ENCODE assay signal across 9 mouse cellular contexts in the genomic region with DNA sequence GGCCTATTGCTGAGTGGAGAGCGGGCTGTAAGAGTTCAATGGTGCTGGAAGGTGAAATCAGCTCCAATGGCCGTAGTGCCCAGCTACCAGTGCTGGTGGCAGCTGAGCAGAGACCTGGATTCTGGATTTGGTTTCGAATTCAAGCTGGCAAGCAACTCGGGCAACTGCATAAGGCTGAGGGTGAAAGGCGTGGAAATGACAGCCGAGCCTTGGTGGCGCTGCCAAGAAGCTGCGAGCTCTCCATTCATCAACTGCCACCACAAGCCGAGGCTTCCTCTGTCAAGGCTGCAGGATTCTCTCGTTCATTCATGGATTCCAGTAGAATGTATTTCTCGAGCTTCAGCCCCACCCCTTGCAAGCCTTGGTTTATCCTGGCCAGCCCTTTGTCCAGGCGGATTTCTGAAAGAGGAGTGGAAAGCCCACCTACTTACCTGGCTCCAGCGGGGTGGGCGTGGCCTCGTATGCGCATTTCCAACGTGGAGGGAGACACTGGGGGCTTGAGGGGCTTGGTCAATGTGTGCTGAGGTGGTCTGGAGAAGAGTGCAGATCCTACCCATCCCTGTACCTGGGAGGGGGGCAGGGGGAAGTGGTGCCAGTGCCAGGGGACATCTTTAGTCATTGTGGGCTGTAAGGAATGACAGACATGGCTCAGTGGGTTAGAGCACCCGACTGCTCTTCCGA. TPM values are rescaled to one million over a fixed set of nuclear protein-coding genes. Genes with fewer than 3 reads are reported as not detected.
DNase-seq lines count a peak whose midpoint lies in the region; ATAC-seq and TF ChIP-seq lines count a peak whose summit lies in the region.
"Had no signal": no experiment of that assay in that cellular context is flagged by ENCODE, and none has a peak within 500 bp of the region (broad histone marks: within the 10 kb centered on the region; RNA-seq: fewer than 3 reads in every experiment).

No protein-coding gene starts in this region.

- H3K27me3 ChIP-seq in lung, embryonic 16.5 days (ENCODE audit: control insufficient read depth, insufficient read depth, low read depth, low read length), result no peaks in the 10 kb centered on the region
- H3K27me3 ChIP-seq in liver, embryonic 12.5 days (replicated peaks), result peaks cover 88% of the 10 kb centered on the region
- peaks cover 43% of the 10 kb centered on the region for H3K27me3 ChIP-seq in limb, embryonic 10.5 days (ENCODE audit: low read depth, poor library complexity, severe bottlenecking)

- H3K9ac ChIP-seq in lung, embryonic 16.5 days (ENCODE audit: low read length), result no peak overlapping the region
- H3K9ac ChIP-seq in liver, embryonic 12.5 days, result no peak overlapping the region
- H3K9ac ChIP-seq: embryonic facial prominence, embryonic 15.5 days had no signal

- no peak overlapping the region for H3K27ac ChIP-seq in lung, embryonic 16.5 days (ENCODE audit: low read length)
- H3K27ac ChIP-seq in liver, embryonic 12.5 days, result no peak overlapping the region
- no peak overlapping the region for H3K27ac ChIP-seq in limb, embryonic 10.5 days
- H3K27ac ChIP-seq: embryonic facial prominence, embryonic 15.5 days had no signal

- H3K9me3 ChIP-seq in lung, embryonic 16.5 days (ENCODE audit: control insufficient read depth, low read length), result no peaks in the 10 kb centered on the region
- H3K9me3 ChIP-seq in liver, embryonic 12.5 days (replicated peaks), result no peaks in the 10 kb centered on the region
- H3K9me3 ChIP-seq in limb, embryonic 10.5 days (replicated peaks), result no peaks in the 10 kb centered on the region
- H3K9me3 ChIP-seq: embryonic facial prominence, embryonic 15.5 days had no signal

- peak; percentile 34; the same call in 1 of the 2 replicates for ATAC-seq in lung, embryonic 16.5 days (ENCODE audit: low read depth)
- ATAC-seq in liver, embryonic 12.5 days, result no peak

- H3K4me3 ChIP-seq in lung, embryonic 16.5 days (ENCODE audit: low read length), result no peak overlapping the region
- no peak overlapping the region for H3K4me3 ChIP-seq in lung, adult 2 months (replicated peaks; ENCODE audit: extremely low read depth, low read depth, low read length)
- no peak overlapping the region for H3K4me3 ChIP-seq in liver, embryonic 12.5 days
- H3K4me3 ChIP-seq in limb, embryonic 10.5 days, result no peak overlapping the region
- H3K4me3 ChIP-seq: embryonic facial prominence, embryonic 15.5 days had no signal

- TF ChIP-seq CTCF in lung, adult 2 months (IDR thresholded peaks at IDR 0.05; ENCODE audit: insufficient read depth, low read length), result no peak

- H3K4me2 ChIP-seq in lung, embryonic 16.5 days (ENCODE audit: low read depth, low read length), result peak overlapping the region; percentile 35
- H3K4me2 ChIP-seq in liver, embryonic 12.5 days, result no peak overlapping the region
- H3K4me2 ChIP-seq: embryonic facial prominence, embryonic 15.5 days had no signal

- no peak for DNase-seq in lung, adult 2 months
- DNase-seq in cerebellum, postnatal 14 days, result peak; percentile 67 to 70
- DNase-seq in layer of hippocampus, postnatal 14 days (ENCODE audit: low spot score in 2 of 2), result peak; percentile 37 to 63
- peak; percentile 64 for DNase-seq in skeletal muscle tissue, adult 2 months (ENCODE audit: low read depth, low spot score)
- no peak for DNase-seq in heart, adult 9 months (ENCODE audit: low spot score in 2 of 2)
- no peak for DNase-seq in limb, embryonic 10.5 days (ENCODE audit: low spot score)

- no peaks in the 10 kb centered on the region for H3K36me3 ChIP-seq in lung, embryonic 16.5 days (ENCODE audit: control insufficient read depth, insufficient read depth, low read length)
- H3K36me3 ChIP-seq in liver, embryonic 12.5 days, result no peaks in the 10 kb centered on the region
- H3K36me3 ChIP-seq in limb, embryonic 10.5 days, result no peaks in the 10 kb centered on the region
- H3K36me3 ChIP-seq: embryonic facial prominence, embryonic 15.5 days had no signal

- no peak for TF ChIP-seq POLR2A in lung, adult 2 months (IDR thresholded peaks at IDR 0.05; ENCODE audit: borderline replicate concordance, extremely low read depth, low read depth, low read length)

- H3K4me1 ChIP-seq in lung, embryonic 16.5 days (replicated peaks; ENCODE audit: control insufficient read depth, insufficient read depth, low read length), result peaks cover 2% of the 10 kb centered on the region
- H3K4me1 ChIP-seq in lung, adult 2 months (ENCODE audit: control insufficient read depth, insufficient read depth, low read length), result no peaks in the 10 kb centered on the region
- 0 out of 2 replicates have a peak, but pooled peaks cover 3% of the 10 kb centered on the region for H3K4me1 ChIP-seq in liver, embryonic 12.5 days
- peaks cover 95% of the 10 kb centered on the region for H3K4me1 ChIP-seq in limb, embryonic 10.5 days

- WGBS in lung, embryonic 16.5 days, result 41% methylated on average over 19 of the region's 19 CpGs
- WGBS in lung, adult 2 months, result 37% methylated on average over 19 of the region's 19 CpGs
- WGBS in liver, embryonic 12.5 days (ENCODE audit: insufficient replicate concordance), result 43% methylated on average over 19 of the region's 19 CpGs
- 57% methylated on average over 19 of the region's 19 CpGs for WGBS in limb, embryonic 10.5 days

RNA-seq across cellular contexts. Expression of gene Ngfr, which starts 30.4 kb away (rescaled TPM):
- polyA plus RNA-seq in lung, embryonic 16.5 days (2015; fragmentation: Nextera tagmentation; extraction: Ambion mirVana), result 4.3 and 4.6 TPM in 2 replicates
- polyA plus RNA-seq in lung, adult 2 months (2012; rRNA removed), result 1.9 TPM in 2 replicates
- 1 to 10 TPM; 2.1 to 2.5 TPM for total RNA-seq in layer of hippocampus, postnatal 14 days (2021)
- 4.8 and 5.9 TPM in 2 replicates for polyA plus RNA-seq in liver, embryonic 12.5 days (2016; fragmentation: Nextera tagmentation; extraction: Ambion mirVana)
- polyA plus RNA-seq in limb, embryonic 10.5 days (2016; fragmentation: Nextera tagmentation; extraction: Ambion mirVana), result 9.7 and 16.3 TPM in 2 replicates

RNA-seq across cellular contexts. Expression of gene Phb, which starts 48.8 kb away (rescaled TPM):
- 167 and 190 TPM in 2 replicates for polyA plus RNA-seq in lung, embryonic 16.5 days (2015; fragmentation: Nextera tagmentation; extraction: Ambion mirVana)
- 38.8 and 62.5 TPM in 2 replicates for polyA plus RNA-seq in lung, adult 2 months (2012; rRNA removed)
- 100 to 1,000 TPM in 1 of 2 experiments, 10 to 100 TPM in 1; 88.1 to 119 TPM for total RNA-seq in layer of hippocampus, postnatal 14 days (2021)
- 205 and 206 TPM in 2 replicates for polyA plus RNA-seq in liver, embryonic 12.5 days (2016; fragmentation: Nextera tagmentation; extraction: Ambion mirVana)
- 293 and 361 TPM in 2 replicates for polyA plus RNA-seq in limb, embryonic 10.5 days (2016; fragmentation: Nextera tagmentation; extraction: Ambion mirVana)

Comparison
In these comparisons a context has a peak if more than half of its experiments do, and no peak if none do; other contexts are left out.
1. DNase-seq: peak in cerebellum, postnatal 14 days (2 of 2), layer of hippocampus, postnatal 14 days (2 of 2) and skeletal muscle tissue, adult 2 months (single experiment); none in lung, adult 2 months (single experiment), heart, adult 9 months (0 of 2) and limb, embryonic 10.5 days (single experiment).